Mouse (Mus musculus) retina, adult 2 months (tissue): ENCODE results near the gene Hoxd10.

Experiments used
- DNase-seq: peaks from one replicate; pipeline ENCODE4 v3.0.0-alpha.2; 2012; ENCODE audit warnings: low read depth, low spot score

Hoxd10 gene

GRCm38 (mm10) chr2:74709465-74710419 lies 18.0 kb downstream of the Hoxd10 start:
- DNase-seq, result no peak

- DNase-seq, result no peak
Observed at GRCm38 (mm10) chr2:74710929-74711543, 19.3 kb downstream of the Hoxd10 start.

DNA sequence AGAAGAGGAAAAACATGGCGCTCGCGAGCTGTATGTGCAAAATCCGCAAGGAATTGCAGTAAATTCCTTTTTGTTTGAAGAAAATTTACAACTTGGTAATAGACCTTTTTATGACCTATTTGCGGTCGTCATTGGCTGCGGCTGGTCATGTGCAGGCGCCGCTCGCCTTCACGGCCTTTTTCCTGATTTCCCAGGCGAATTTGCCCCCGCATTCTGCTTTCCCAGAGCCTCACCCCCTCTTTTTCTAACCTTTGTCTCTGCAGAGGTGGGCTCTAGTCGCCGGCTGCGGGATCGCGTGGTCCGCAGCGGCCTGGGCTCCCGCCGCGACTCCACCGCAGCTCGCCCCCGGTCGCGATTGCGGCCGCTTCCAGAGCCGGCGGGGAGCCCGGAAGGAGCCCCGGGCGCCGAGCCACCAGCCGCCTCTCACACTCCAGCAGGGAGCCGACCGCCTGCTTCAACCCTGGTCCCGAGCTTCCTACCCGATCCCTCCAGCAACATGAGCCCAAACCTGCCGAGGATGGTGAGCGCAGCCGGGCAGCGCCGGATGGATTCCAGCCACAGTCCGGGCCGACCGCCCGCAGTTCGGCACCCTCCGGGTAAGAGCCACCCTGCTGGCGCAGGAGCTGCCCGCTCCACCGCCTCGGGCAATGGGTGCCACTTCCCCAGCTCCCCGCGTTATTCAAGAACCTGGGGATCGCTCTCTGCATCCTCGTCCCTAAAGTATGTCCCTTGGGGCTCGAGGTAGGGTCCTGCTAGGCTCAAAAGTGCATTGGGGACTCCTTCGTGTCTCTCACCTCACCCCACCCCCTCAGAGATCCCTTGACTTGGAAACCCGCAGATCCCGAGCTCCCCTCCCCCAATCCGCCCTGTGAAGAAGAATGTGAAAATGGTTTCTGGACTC lies 20.2 kb downstream of the Hoxd10 start, which contains the start of the genes Hoxd3 and Hoxd4:
Gene Hoxd3 (plus strand): TSS at position 207 of the 901 bp plus-strand sequence.
Gene Hoxd4 (plus strand): TSS at position 209 of the 901 bp plus-strand sequence.
- DNase-seq, result no peak

DNA sequence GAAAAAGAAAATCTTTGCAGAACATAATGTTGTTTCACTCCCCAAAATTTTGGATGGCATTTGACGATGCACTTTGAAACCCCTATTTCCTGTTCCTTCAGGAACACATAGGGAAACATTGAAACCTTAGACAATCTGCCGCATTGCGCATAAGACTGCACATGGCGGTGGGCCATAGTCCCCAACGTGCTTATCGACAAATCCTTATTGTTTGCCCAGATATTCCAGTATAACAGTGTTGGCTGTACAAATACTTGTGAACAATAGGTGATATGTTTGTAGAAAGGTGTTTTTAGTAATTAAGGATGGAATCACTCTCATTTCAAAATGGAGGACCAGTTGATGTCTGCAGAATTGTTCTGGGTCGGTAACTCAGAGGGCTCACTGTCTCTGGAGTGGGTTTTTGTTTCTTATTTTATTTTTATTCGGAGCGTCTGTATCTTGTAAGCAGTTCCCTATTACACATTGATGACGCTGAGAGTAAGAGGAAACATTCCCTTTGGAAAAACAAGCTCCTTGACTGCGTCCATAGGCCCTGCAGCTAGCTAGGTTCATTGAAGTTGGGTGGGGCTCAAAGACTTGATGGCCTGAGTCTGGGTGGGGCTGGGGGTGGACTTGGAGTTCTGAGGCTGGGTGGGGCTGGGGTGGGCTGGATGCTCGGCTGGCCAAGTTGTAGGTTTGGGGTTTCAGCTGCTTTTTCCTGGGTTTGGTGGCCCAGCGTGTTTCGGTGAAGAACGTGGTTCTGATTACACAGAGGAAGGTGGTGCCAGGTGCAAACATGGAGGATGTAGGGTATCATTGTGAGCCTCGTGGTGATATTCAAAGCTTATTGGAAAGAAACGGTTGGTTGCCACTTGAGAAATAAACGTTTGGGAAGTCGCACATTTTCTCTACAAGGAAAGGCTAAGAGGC lies 21.8 kb downstream of the Hoxd10 start:
- no peak for DNase-seq

DNA sequence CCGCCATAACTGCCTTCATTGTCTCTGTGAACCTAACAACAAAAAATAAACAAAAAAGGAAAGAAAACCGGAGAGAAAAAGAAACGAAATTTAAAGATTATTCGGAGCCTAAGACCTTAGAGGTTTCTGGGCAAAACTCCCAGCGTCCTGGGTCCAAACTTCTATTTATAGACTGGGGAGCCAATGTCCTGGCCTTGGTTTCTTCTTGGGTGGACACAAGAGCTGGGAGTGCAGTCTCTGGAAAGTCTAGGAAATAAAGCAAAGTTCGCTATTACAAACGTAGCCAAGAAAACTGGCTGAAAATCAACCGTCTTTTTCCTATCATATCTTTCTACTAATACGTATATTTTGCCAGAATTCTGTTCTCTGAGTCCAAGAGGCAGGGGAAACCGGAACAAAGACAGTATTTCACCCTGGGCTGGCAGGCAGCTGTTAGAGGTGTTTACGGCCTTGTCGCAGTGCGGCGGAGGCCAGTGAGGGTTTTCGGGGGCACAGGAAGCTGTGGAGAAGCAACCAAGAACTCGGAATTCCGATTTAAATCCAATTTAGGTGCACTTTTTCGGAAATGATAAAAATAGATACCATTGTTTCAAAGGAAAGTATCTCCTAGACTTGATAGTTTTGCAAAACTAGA lies 22.5 kb downstream of the Hoxd10 start:
- DNase-seq, result no peak

- DNase-seq, result no peak
Observed at GRCm38 (mm10) chr2:74714881-74715280, 23.2 kb downstream of the Hoxd10 start.

GRCm38 (mm10) chr2:74715504-74716241 lies 23.9 kb downstream of the Hoxd10 start:
- peak; percentile 30 for DNase-seq

- no peak for DNase-seq
Observed at GRCm38 (mm10) chr2:74720384-74720783, 28.7 kb downstream of the Hoxd10 start.

DNA sequence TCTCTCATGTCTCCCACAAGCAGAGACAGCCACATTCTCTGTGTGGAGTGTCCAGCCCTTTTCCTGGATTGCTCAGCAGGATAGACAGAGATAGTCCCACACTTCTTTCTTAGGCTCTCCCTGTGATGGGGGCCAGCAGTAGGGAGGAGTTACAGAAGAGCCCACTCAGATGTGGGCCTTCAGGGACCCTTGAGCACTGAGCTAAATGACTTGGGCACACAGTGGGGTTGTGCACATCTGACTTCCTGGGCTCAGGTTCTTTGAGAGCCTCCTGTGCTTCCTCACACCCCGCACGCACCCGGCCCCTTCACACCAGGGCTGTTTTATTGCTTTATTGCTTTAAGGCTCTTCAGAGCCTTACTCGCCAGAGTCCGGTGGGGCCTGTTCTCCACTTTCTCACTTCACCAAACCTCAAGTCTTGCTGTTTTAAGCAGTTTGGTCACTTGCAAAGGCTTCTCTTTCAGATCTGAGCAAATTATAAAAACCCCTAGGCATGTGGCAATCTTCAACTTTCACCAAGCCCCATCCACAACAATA lies 29.3 kb downstream of the Hoxd10 start:
- DNase-seq, result no peak

DNA sequence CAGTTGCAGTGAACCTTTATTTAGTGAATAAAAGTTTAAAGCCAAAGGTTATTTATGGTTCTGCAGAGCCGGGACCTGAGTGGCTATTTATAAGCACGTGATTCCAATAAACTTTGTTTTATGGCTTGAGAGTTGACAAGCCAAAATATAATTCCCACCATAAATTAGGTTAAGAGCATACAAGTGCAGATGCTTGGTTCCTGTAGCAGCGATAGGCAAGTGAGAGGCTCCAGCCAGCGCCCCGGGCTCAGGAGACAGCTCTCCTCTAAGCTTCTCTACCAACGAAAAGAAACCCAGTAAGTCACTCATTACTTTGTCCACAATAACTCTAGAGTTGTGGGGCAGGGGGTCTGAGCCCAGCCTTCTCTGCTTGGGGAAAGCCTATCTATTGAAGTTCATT lies 30.2 kb downstream of the Hoxd10 start:
- no peak for DNase-seq

DNA sequence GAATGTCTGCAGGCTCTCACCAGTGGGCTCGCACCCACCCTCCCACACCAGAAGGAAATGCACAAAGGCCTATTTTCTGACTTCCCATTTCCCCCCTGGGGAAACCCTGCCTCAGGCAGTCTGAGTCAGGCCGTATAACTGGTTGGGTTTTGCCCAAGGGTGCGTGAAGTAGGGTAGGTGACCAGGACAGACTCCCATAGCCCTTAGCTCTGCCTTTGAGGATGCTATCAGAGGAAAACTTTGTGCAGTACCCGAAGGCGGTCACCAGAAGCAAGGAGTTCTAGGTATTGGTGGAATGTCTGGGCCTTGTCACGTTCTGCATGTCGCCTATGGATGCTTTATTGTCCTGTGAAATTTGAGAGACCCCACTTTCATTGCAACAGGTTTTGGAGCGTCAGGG lies 31.2 kb downstream of the Hoxd10 start:
- no peak for DNase-seq

GRCm38 (mm10) chr2:74724244-74725015 lies 32.7 kb downstream of the Hoxd10 start:
- DNase-seq, result no peak

DNA sequence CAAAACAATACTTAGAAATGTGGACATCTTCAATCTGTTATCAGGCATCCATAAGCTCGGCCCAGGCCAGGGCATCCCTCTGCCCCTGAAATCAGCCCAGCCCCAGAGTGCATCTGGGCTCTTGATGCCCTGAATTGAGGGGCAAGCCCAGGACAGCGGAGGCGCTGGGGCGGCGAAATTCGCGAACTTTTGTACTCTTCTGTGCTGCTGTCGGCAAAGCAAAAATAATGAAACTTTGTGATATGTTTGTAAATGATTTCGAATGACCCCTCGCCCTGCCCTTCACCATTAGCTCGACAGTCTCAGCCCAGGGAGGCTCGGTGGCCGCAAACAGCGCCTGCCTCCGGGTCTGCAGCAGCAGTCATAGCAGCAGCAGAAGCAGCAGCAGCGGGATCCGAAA lies 33.4 kb downstream of the Hoxd10 start:
- DNase-seq, result no peak

GRCm38 (mm10) chr2:74726551-74726950 lies 34.8 kb downstream of the Hoxd10 start, which contains the start of gene Gm28230:
Gene Gm28230 (plus strand): TSS chr2:74726728.
- no peak for DNase-seq

- DNase-seq, result no peak
Observed at GRCm38 (mm10) chr2:74726973-74727639, 35.4 kb downstream of the Hoxd10 start.

DNA sequence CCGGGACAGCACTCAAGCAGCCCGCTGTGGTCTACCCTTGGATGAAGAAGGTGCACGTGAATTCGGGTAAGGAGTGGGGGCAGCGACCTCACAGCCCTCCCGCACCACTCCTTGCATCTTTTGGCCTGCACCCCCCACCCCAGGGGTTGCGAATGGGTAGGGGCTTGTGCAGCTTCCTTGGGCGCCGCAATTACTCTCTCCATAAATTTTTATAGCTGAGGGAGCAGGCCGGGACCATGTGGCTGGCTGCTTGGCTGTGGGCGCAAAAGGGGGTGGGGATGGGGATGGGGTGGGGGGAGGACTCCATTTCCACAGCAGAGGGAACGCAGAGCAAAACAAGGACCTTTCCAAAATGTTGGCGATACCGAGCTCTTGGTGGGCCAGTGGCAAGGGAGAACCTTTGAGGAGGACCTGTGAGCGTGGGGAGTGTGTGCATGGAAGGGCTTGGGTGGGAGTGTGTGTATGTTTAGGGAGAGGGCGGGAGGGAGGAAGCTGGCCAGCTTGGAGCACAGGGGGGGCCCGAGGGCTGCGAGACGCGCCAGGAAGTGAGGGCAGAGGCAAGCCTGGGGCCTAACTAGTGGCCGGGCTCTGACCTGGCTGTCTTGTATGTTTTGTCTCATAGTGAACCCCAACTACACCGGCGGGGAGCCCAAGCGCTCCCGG lies 36.0 kb downstream of the Hoxd10 start:
- DNase-seq, result no peak

- no peak for DNase-seq
Observed at GRCm38 (mm10) chr2:74728303-74728680, 36.6 kb downstream of the Hoxd10 start.
